Mouse (Mus musculus) thymus, postnatal 10 days (tissue): ENCODE measurements at regions not wholly inside any gene's neighbourhood (a gene's known extent, or its start where the extent isn't known, plus 50 kb on each side); places are given as distances from the start of the nearest gene placed in this dataset.
A peak's percentile ranks its signal among the peaks of the same experiment; 100 is the strongest.

Experiments used
- DNase-seq, 2 experiments: peaks; one replicate each; pipeline ENCODE4 v3.0.0; 2021; ENCODE audit warnings: low spot score in 2 of 2

DNA sequence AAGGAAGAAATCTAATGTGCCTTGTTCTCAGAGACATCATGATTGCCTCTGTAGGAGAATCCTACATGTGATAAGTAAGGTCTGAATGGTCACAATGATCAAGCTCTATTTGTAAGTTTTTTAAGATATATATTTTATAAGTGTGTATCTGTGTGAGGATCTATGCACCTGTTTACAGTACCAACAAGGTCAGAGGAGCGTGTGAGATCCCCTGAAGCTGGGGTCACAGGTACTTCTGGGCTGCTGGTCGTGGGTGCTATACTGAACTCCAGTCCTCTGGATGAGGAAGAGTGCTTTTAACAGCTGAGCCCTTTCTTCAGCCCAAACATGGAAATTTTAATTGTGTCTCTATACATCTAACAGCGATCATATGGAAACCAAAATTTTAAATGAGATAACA lies 181.1 kb upstream of the Topaz1 start:
- no peak for DNase-seq

GRCm38 (mm10) chr9:122568691-122569441 lies 178.3 kb upstream of the Topaz1 start:
- no peak for DNase-seq

- no peak for DNase-seq
Measured at GRCm38 (mm10) chr9:122569511-122570455, 177.4 kb upstream of the Topaz1 start.

DNA sequence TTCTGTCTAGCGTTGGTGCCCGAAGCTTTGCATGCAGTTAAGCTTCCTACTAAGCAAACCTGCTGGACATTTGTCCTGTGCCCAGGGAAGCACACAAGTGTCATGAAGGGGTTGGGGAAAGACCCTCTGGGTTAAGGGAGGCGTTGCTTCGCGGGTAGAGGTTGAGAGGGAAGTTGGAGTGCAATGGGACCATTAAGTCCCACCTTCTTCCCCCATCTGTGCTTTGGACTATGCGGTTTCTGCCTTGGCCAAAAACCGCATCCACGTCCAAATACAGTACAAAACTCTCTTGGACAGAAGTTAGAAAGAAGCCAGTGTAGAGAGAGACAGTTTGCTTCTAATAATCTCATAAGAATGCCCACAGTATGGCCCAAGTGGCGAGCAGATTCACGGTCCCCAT lies 176.1 kb upstream of the Topaz1 start:
- DNase-seq, result no peak

GRCm38 (mm10) chr9:122571402-122572059 lies 175.6 kb upstream of the Topaz1 start:
- no peak for DNase-seq

- peak in 1 of 2 experiments; percentile 11 for DNase-seq
Measured at GRCm38 (mm10) chr9:122572060-122572835, 174.9 kb upstream of the Topaz1 start.

DNA sequence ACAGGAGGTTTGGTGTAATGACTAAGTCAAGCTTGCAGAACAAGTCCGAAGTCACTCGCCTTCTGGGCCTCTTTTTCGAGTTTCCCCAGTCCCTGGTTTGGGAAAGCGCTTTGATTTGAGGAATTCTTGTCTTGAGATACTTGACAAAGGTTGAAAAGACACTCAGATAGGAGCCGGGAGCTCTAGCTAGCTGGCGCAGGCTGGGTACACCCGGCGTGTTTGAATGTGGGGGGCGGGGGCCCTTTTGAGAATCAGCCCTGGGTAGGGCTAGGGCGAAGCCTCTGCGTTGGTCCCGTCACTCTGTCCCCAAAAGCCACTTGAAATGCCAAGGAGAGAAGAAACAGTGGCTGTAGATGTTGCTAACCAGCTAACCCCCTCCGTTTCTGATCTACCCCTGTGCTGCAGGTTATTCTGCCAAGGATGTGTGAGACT lies 174.3 kb upstream of the Topaz1 start:
- no peak for DNase-seq

GRCm38 (mm10) chr9:122585228-122585627 lies 161.9 kb upstream of the Topaz1 start:
- no peak for DNase-seq

DNA sequence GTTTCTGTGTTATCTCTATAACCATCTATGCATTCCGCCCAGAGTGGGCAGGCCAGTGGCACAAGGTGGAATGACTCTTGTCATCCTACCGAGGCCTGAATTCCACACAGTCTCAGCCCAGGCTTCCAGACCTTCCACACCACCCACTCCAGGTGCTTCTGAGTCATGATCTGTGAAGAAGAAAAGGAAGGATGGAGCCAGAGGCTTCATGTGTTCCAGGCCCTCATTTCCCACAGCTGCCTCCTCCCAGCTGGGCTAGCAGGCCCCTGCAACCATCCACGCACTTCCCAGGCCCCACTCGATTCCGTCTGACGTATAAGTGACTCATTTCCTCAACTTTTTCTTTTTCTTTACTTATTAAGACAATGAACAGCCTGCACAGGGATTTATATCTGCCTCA lies 160.7 kb upstream of the Topaz1 start:
- DNase-seq, result no peak

DNA sequence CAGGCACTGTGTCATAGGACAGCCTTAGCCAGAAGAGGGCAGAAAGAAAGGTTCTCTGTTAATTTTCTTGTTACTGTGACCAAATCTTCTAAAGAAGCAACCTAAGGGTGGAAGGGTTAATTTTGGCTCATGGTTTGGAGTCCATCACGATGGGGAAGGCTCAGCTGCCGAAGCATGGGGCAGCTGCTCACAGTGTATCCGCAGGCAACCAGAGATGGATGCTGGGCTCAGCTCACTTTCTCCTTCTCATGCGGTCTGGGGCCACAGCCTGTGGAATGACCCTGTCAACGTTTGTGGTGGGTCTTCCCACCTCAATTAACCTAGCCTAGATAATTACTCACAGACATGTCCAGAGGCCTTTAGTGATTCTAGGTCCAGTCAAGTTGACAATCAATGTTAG lies 160.2 kb upstream of the Topaz1 start:
- DNase-seq, result no peak

GRCm38 (mm10) chr9:122588246-122588645 lies 158.9 kb upstream of the Topaz1 start:
- no peak for DNase-seq

- DNase-seq, result no peak
Measured at GRCm38 (mm10) chr9:122592820-122593615, 154.1 kb upstream of the Topaz1 start.

DNA sequence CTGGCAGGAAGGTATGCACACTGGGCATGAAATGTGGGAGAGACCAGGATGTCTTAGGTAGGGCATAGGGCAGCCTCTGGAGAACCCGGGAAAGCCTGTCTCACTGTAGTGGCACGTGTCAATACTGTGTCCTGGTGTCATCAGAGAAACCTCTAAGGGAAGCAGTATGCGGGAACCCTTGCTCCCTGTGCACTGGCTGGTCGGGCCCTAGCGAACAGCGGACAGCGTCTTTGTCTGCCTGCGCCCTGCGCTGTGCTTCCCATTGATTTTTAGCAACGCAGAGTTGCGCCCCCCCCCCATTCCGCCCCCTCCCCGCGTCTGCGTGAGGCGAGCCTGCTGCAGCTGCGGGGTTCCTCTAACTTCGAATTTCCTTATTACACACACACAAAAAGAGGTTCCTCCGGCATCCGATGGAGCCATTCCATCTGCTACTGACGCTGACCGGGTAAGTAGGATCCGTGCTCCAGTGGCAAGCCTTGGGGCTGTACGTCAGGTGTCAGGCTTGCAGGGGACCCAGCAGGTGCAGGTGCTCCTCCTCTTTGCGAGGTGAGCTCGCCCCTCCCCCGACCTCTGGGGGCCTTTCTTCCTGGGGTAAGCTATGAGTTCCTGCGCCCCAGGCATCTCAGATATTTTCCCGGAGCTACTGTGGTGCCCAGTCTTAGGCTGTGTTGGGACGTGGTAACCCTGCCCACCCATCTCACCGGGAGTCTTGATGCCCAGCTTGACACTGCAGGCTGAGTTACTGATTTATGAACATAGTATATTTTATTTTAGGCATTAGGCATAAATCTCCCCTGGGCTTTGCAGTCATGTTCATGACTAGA lies 151.8 kb upstream of the Topaz1 start:
- no peak for DNase-seq

GRCm38 (mm10) chr9:122603106-122603505 lies 144.0 kb upstream of the Topaz1 start:
- DNase-seq, result no peak

DNA sequence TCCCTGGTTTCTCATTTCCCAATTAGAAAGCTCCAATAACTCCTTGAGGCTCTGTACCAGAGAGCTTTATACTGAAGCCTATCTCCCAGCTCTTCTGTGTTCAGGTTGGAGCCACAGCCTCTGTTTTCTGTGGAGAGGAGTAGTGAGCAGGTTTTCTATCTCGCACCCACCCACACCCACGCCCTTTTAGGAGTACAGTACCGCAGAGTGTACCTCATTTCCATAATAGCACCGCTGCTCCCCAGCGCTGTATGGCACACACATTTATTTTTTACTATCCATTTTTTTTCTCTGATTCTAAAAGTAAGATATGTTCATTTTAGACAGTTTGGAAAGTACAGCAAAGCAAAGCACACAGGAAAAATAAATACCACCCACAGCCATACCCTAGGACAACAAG lies 137.5 kb upstream of the Topaz1 start:
- DNase-seq, result no peak

DNA sequence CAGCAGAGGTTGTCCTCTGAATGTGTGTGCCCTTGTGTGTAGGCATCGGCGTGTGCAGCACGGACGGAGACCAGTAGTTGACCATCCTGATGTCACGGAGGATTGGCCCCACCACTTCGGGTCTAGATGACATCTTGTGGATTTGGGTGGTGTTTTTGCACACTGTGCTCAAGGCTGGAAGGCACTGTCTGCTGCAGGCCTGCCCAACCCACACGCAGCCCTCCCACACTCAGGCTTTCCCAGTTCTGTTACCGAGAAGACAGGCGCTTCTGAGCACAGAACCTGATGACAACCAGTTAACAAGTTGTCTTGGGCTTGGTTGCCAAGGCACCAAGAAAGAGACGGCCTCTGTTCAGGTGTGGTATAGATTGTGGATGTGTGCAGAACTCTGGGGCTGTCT lies 136.2 kb upstream of the Topaz1 start:
- DNase-seq, result no peak

DNA sequence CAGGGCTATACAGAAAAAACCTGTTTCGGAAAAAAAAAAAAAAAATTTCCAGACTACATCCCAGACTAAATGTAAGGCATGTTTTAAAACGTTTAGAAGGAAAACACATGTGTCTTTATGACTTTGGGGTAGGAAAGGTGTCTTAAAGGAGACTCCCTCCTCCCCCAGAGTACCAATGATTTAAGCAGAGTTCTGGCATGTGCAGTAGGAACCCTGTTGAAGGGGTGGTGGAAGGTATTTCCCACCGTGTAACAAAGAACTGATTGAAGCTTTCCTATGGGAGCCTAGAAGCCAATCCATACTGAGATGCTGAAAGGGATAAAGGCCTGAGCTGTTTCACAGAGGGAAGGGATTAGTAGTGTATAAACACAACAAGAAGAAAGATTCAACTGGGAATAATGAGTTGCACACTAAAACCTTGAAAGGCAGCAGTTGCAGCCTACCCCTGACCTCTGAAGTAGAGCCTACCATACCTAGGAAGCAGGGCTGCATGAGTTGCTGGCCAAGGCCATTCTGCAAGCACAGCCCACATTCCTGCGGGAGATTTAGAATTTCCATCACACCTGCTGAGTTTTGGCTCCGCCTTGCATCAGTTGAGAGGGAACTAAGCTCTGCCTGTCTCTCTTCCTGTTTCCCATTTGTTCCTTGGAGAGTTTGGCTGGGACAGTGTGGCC lies 132.4 kb upstream of the Topaz1 start:
- no peak for DNase-seq

DNA sequence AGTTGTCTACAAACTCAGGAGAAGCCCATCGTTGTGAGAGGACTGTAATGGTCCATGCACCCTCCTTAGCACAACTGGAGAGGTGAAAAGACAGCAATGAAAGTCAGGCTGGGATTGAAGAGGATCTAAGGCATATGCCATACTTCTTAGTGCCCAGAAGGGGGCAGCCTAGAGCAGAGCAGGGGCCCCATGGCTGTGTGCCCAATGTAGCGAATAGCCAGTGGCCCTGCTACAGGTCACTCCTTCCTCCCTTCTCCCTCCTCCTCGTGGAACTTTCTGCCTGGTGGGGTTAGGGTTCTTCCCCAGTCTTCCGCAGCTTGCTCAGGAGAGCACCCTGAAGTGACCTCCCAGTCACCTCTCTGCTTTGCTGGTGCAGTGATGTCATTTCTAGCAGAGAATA lies 131.8 kb upstream of the Topaz1 start:
- no peak for DNase-seq

- no peak for DNase-seq
Measured at GRCm38 (mm10) chr9:122617793-122618192, 129.4 kb upstream of the Topaz1 start.
